Mouse (Mus musculus) liver, embryonic 14.5 days (tissue): ENCODE data around the gene Clmn.

Experiments
- CTCF ChIP-seq: IDR thresholded peaks from 2 replicates; pipeline ENCODE4 v1.5.1; 2016; ENCODE audit warnings: antibody characterized with exemption, low read depth, control low read depth
- EP300 ChIP-seq: IDR thresholded peaks from 2 replicates; pipeline ENCODE4 v1.6.1; 2016; ENCODE audit warnings: antibody characterized with exemption, low read depth

GRCm38 (mm10) chr12:104738931-104739330 is 125.9 kb downstream of the Clmn start:
- TF ChIP-seq CTCF: no peak
- no peak for TF ChIP-seq EP300
